Mouse (Mus musculus): ENCODE data around the gene Selenop. TPM values are rescaled to one million over a fixed set of nuclear protein-coding genes. Genes with fewer than 3 reads are reported as not detected.

Gene Selenop
- polyA plus RNA-seq, 1 experiment from 2014 or later, result 37.3 TPM

DNA sequence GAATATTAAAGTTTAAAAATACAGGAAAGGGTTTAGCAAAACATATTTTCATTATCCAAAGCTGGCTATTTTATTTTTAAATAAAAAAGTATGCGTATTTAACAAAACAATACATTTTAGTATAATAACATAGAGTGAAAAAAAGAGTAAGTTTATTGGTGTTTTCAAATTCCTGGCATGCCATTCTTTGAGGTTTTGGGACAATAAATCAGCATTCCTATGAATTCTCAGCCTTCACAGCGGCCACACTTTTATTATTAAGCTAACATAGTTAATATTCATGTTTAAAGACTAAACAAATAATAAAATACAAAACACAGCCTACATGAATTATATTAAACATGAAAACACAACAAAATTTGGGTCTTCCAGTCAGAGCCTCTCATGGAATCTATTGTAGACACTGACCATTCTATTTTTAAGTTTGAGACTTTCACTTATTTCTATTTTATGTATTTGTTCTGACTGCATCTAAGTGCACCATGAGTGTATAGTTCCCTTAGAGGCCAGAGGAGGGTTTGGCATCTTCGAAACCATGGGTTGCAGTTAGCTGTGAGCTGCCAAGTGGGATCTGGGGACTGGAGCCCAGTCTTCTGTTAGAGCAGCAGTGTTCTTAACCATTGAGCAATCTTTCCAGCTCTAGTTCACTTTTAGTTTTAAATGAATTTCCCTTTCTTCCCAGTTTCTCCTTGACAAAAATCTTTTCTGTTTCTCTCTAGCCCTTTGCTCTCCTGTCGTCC, 32.2 kb downstream of the Selenop start:
- no peak for DNase-seq (ENCODE audit: low read depth, low spot score)
- ATAC-seq, result no peak
- ChIA-PET CTCF (no interaction called here), POLR2A (no interaction called here)
- in situ Hi-C loops (cut with MboI; ENCODE audit: low pct_unique_long_range_greater_than_20kb), result no loop called here
- TF ChIP-seq CTCF (IDR thresholded peaks at IDR 0.05), result no peak
- no peaks in the 10 kb centered on the region for H3K27me3 ChIP-seq

GRCm38 (mm10) chr15:3303426-3303825, 35.1 kb downstream of the Selenop start, which contains the start of gene Ccdc152:
Gene Ccdc152, minus strand, starts transcription at chr15:3303526.
- H3K27me3 ChIP-seq, result no peaks in the 10 kb centered on the region
- ChIA-PET POLR2A (no interaction called here), CTCF (interaction anchor here (1.0 kb wide), 1 partner anchor 605 kb away, joined by 3 read pairs; no protein-coding TSS in a partner anchor)
- in situ Hi-C loops (cut with MboI; ENCODE audit: low pct_unique_long_range_greater_than_20kb), result no loop called here
- no peak for ATAC-seq
- TF ChIP-seq CTCF (IDR thresholded peaks at IDR 0.05), result no peak
- no peak for DNase-seq (ENCODE audit: low read depth, low spot score)

DNA sequence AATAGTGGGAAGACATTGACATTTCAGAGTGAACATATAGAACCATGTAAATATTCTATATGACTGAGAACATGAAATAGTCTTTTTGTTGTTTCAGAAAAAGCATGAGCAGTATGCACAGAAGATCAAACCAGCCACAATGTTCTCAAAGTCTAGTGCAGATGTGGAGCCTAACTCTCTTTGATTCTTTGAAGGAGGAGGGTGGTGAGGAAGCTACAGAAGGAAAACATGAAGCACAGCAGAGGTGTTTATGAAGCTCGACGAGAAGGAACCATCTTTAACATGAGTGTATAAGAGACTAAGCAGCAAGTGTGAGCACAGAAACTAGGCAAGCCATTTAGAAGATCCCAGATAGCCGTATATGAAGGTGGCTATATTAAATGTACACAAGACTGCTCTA, 41.5 kb downstream of the Selenop start:
- no peaks in the 10 kb centered on the region for H3K27me3 ChIP-seq
- ChIA-PET CTCF (interaction anchor here (1.6 to 1.9 kb wide), 2 partner anchors 9 to 14 kb away, joined by 6 to 8 read pairs; no protein-coding TSS in a partner anchor), POLR2A (interaction anchor here (0.6 to 0.8 kb wide), 2 partner anchors 814 to 1143 kb away, joined by 4 read pairs; no protein-coding TSS in a partner anchor)
- DNase-seq (ENCODE audit: low read depth, low spot score), result no peak
- in situ Hi-C loops (cut with MboI; ENCODE audit: low pct_unique_long_range_greater_than_20kb), result no loop called here
- ATAC-seq, result no peak
- TF ChIP-seq CTCF (IDR thresholded peaks at IDR 0.05), result no peak

GRCm38 (mm10) chr15:3312937-3313336, 44.6 kb downstream of the Selenop start:
- CTCF ChIA-PET, result no interaction called here
- H3K27me3 ChIP-seq, result no peaks in the 10 kb centered on the region
- POLR2A ChIA-PET, result no interaction called here
- ATAC-seq (no peak), DNase-seq (ENCODE audit: low read depth, low spot score) (no peak)
- no peak for TF ChIP-seq CTCF (IDR thresholded peaks at IDR 0.05)
- in situ Hi-C loops (cut with MboI; ENCODE audit: low pct_unique_long_range_greater_than_20kb), result no loop called here

- in situ Hi-C loops (cut with MboI; ENCODE audit: low pct_unique_long_range_greater_than_20kb), result no loop called here
- CTCF ChIA-PET, result no interaction called here
- POLR2A ChIA-PET, result no interaction called here
- TF ChIP-seq CTCF (IDR thresholded peaks at IDR 0.05), result no peak
- DNase-seq (ENCODE audit: low read depth, low spot score), result no peak
- H3K27me3 ChIP-seq, result no peaks in the 10 kb centered on the region
- no peak for ATAC-seq
These were observed 48.3 kb downstream of the Selenop start for GRCm38 (mm10) chr15:3316617-3317016.

DNA sequence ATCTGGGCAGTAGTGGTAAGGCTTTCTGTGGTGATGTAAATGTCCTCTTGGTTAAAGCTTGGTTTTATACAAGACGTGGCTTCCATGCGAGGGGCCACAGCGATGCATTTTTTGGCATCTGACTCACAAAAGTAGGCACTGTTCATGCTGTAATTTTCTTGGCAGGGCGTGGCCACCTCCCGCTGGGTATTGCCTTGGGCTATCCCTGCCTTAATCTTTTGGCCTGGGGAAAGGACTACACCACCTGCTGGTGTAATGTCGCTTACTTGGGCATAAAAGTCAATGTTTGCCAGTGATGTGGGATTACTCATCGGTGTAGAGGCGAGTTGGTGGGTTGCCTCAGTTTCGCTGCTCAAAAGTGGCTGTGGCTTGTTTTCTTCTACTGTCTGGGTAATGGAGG, 51.6 kb downstream of the Selenop start:
- ATAC-seq, result no peak
- CTCF ChIA-PET, result no interaction called here
- TF ChIP-seq CTCF (IDR thresholded peaks at IDR 0.05), result no peak
- in situ Hi-C loops (cut with MboI; ENCODE audit: low pct_unique_long_range_greater_than_20kb), result no loop called here
- no peak for DNase-seq (ENCODE audit: low read depth, low spot score)
- H3K27me3 ChIP-seq, result no peaks in the 10 kb centered on the region
- POLR2A ChIA-PET, result no interaction called here

- no peaks in the 10 kb centered on the region for H3K27me3 ChIP-seq
- DNase-seq (ENCODE audit: low read depth, low spot score) (no peak), ATAC-seq (no peak)
- CTCF ChIA-PET, result interaction anchor here (1.2 kb wide), 1 partner anchor 11 kb away, joined by 3 read pairs; no protein-coding TSS in a partner anchor
- in situ Hi-C loops (cut with MboI; ENCODE audit: low pct_unique_long_range_greater_than_20kb), result no loop called here
- TF ChIP-seq CTCF (IDR thresholded peaks at IDR 0.05), result no peak
- POLR2A ChIA-PET, result interaction anchor here (0.7 kb wide), 1 partner anchor 133 kb away, joined by 3 read pairs; no protein-coding TSS in a partner anchor
These were observed 54.7 kb downstream of the Selenop start for GRCm38 (mm10) chr15:3323041-3323440.

Other genes starting within 250 kb of the Selenop start
- gene Ccdc152, start 35.0 kb downstream of the Selenop start, polyA plus RNA-seq (2021), result 0.10 TPM